Mouse (Mus musculus) kidney, adult 2 months (tissue): Measurements from ENCODE around the gene Epn2. TPM values are rescaled to one million over a fixed set of nuclear protein-coding genes. Genes with fewer than 3 reads are reported as not detected.
A peak's percentile ranks its signal among the peaks of the same experiment; 100 is the strongest.

Experiments
- DNase-seq: peaks from one replicate; pipeline ENCODE4 v3.0.0; 2021
- H3K27ac ChIP-seq: fragments of 200-500 bp; 2 replicates; pipeline ENCODE4 v1.5.1; 2012; ENCODE audit warnings: low read depth, low read length, control low read depth, inconsistent platforms; ENCODE audit not compliant: insufficient read depth
- H3K27me3 ChIP-seq: fragments of 200-500 bp; replicated peaks from 2 replicates; pipeline ENCODE4 v1.6.1; 2012; ENCODE audit warnings: mild to moderate bottlenecking, moderate library complexity, low read length, inconsistent platforms; ENCODE audit not compliant: control insufficient read depth, insufficient read depth
- H3K36me3 ChIP-seq: fragments of 200-500 bp; 2 replicates; pipeline ENCODE4 v1.6.1; 2012; ENCODE audit warnings: mild to moderate bottlenecking, moderate library complexity, low read length, inconsistent platforms; ENCODE audit not compliant: control insufficient read depth, insufficient read depth
- H3K4me1 ChIP-seq: fragments of 200-500 bp; 2 replicates; pipeline ENCODE4 v1.6.1; 2011; ENCODE audit warnings: low read length; ENCODE audit not compliant: control insufficient read depth, insufficient read depth
- H3K4me3 ChIP-seq: fragments of 200-500 bp; 2 replicates; pipeline ENCODE4 v1.5.1; 2011; ENCODE audit warnings: mild to moderate bottlenecking, low read depth, low read length, control low read depth; ENCODE audit not compliant: insufficient read depth
- CTCF ChIP-seq: fragments of 200-500 bp; conservative IDR thresholded peaks from 2 replicates; pipeline ENCODE4 v1.5.1; 2011; ENCODE audit warnings: low read depth, mild to moderate bottlenecking, control low read depth, low read length, moderate library complexity, mixed read lengths; ENCODE audit not compliant: insufficient read depth, insufficient read length
- POLR2A ChIP-seq: fragments of 200-500 bp; IDR thresholded peaks from one replicate; pipeline ENCODE4 v1.6.1; 2011; ENCODE audit warnings: low read depth, low read length, control low read depth
- WGBS: fragments of 180-500 bp; shearing (Covaris S2); methylation state at CpG from one replicate; pipeline ENCODE4 v1.1.7; 2018; 5-methylcytosine and 5-hydroxymethylcytosine counted together
- polyA plus RNA-seq: library from polyadenylated mRNA; depleted of rRNA; stranded (reverse); fragments of >200 nt; gene quantifications from 2 replicates; pipeline ENCODE4 v1.2.3, GENCODE M21; 2012

Gene Epn2
- polyA plus RNA-seq, 1 experiment, result 23.1 TPM

DNA sequence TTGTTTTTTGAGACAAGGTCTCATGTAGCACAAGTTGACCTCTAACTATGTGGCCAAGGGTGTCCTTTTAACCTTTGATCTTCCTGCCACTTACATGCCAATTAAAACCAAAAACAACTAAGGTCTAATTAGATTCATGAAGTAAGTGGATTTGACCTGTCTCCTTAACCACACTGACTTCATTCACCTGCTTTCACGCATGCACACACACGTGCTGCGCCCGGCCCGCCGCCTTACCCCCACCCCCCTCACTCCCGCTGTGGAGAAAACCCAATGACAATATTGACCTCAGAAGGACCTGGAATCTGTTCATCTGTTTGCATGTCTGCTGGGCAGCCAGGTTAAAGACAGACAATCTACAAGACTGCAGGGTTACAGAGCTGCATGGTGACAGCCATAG, 38.8 kb downstream of the Epn2 start:
- H3K36me3 ChIP-seq, result no peaks in the 10 kb centered on the region
- no peaks in the 10 kb centered on the region for H3K27me3 ChIP-seq
- H3K27ac ChIP-seq, result no peak overlapping the region
- 43% methylated on average over 7 of the region's 7 CpGs for WGBS
- TF ChIP-seq POLR2A (no peak), CTCF (no peak)
- H3K4me1 ChIP-seq, result peaks cover 16% of the 10 kb centered on the region
- DNase-seq, result peak; percentile 60
- no peak overlapping the region for H3K4me3 ChIP-seq

DNA sequence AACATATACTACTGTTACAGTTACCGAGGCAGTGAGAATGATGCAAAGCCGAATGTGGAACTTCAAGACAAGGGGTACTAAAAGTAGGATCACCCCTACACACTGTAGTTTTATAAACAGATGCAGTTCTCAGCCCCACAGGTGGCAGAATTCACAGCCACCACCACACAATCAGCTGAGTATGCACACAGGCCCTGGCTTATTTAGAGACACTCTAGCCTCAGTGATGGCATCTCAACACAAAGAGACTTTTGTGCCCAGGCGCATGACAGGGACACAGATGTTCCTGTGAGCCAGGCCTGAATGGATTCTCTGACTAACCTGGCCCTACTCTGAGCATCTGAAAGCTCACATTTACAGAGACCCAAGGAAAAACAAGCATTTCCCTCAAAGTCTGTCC, 42.1 kb downstream of the Epn2 start:
- WGBS, result 96% methylated on average over 3 of the region's 3 CpGs
- H3K36me3 ChIP-seq, result no peaks in the 10 kb centered on the region
- peaks cover 10% of the 10 kb centered on the region for H3K4me1 ChIP-seq
- no peaks in the 10 kb centered on the region for H3K27me3 ChIP-seq
- no peak overlapping the region for H3K4me3 ChIP-seq
- DNase-seq, result no peak
- TF ChIP-seq CTCF (no peak), POLR2A (no peak)
- no peak overlapping the region for H3K27ac ChIP-seq

DNA sequence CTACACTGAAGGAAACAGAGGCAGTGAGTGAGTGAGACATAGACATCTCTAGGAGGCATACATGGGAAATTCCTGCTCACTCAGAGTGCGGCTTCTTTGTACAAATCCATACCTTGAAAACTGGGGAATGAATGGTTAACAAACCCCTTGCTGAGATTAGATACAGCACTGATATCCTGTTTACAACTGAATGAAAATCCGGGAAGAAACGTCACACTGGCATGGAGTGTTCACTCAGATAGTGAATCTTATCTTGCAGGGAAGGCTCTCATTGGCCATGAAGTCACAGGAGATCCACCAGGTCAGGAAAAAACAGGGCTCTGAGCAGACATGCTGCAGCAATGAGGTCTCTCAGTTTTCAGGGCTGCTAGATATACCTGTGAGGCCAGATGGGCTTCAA, 42.5 kb downstream of the Epn2 start:
- 72% methylated on average over 3 of the region's 3 CpGs for WGBS
- peaks cover 10% of the 10 kb centered on the region for H3K4me1 ChIP-seq

DNA sequence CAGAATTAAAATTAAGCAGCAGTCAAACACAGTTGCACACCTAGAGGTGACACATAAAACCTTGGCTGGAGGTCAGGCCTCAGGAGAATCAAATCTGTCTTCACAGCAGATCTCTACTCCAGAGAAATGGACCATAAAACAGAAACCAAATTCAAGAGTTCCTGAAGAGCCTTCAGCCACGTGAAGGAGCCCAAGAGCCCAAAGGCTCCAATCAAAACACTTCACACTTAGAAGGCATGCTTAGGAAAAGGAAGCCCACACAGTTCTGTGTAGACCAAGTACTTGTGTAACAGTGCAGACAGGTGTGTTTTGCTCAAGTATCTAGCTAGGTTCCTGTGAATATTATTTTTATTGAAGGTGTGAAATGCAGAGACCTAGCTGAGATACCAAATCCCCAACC, 44.0 kb downstream of the Epn2 start:
- peak overlapping the region; percentile 27 for H3K27ac ChIP-seq
- TF ChIP-seq POLR2A (no peak), CTCF (no peak)
- 13% methylated on average over 1 of the region's 1 CpGs for WGBS
- no peaks in the 10 kb centered on the region for H3K27me3 ChIP-seq
- no peak for DNase-seq
- H3K4me1 ChIP-seq, result no peaks in the 10 kb centered on the region; the same call in 1 of the 2 replicates
- no peak overlapping the region for H3K4me3 ChIP-seq
- no peaks in the 10 kb centered on the region for H3K36me3 ChIP-seq

More for the DNA sequence above, 42.5 kb downstream of the Epn2 start:
- Histone ChIP-seq H3K27me3 (no peaks in the 10 kb centered on the region), H3K27ac (no peak overlapping the region), H3K36me3 (no peaks in the 10 kb centered on the region), H3K4me3 (no peak overlapping the region)
- TF ChIP-seq CTCF (no peak), POLR2A (no peak)
- DNase-seq, result no peak

DNA sequence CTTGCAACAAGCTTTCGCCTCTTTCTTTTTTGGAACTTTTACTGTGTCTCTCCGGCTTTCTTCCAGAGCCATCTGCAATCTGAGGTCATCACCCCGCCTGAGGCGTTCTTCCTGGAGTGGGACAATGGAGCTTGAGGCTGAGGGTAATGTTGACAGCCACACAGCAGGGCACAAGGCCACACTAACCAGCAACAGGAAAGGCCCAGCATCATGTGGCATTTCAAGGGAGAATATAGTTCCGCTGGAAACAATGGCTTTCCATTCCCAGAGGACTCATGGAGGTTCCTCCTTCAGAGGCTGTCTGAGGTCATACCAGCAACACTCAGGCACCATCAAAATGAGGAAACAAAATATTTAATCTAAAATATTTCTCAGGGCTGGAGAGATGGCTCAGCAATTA, 45.9 kb downstream of the Epn2 start:
- H3K27ac ChIP-seq, result peak overlapping the region; percentile 80
- WGBS, result 77% methylated on average over 5 of the region's 5 CpGs
- DNase-seq, result peak; percentile 88
- no peaks in the 10 kb centered on the region for H3K27me3 ChIP-seq
- TF ChIP-seq POLR2A (no peak), CTCF (no peak)
- H3K36me3 ChIP-seq, result no peaks in the 10 kb centered on the region
- no peak overlapping the region for H3K4me3 ChIP-seq
- H3K4me1 ChIP-seq, result peaks cover 13% of the 10 kb centered on the region; the same call in 1 of the 2 replicates

DNA sequence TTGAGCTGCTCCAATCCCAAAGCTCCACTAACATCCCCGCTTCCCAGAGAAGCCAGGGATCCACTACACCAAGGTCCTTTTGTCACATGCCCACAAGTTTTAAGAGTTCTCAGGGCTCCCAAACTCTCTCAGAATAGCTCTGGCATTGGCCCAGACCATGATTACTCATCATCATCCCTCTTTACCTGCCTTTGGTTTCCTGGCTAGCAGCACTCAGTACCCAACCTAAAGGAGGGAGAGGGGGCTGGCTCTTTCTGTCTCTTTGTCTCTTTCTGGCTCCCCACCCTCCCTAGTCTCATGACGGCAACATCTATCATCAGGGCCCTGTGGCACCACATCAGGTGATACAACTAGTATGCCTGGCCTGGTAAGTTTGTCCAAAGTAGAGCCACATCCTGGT, 46.7 kb downstream of the Epn2 start:
- Histone ChIP-seq H3K36me3 (no peaks in the 10 kb centered on the region), H3K27ac (peak overlapping the region; percentile 61), H3K27me3 (no peaks in the 10 kb centered on the region), H3K4me1 (peaks cover 15% of the 10 kb centered on the region; the same call in 1 of the 2 replicates), H3K4me3 (no peak overlapping the region)
- 83% methylated on average over 2 of the region's 2 CpGs for WGBS
- DNase-seq, result peak; percentile 59
- TF ChIP-seq CTCF (no peak), POLR2A (no peak)

DNA sequence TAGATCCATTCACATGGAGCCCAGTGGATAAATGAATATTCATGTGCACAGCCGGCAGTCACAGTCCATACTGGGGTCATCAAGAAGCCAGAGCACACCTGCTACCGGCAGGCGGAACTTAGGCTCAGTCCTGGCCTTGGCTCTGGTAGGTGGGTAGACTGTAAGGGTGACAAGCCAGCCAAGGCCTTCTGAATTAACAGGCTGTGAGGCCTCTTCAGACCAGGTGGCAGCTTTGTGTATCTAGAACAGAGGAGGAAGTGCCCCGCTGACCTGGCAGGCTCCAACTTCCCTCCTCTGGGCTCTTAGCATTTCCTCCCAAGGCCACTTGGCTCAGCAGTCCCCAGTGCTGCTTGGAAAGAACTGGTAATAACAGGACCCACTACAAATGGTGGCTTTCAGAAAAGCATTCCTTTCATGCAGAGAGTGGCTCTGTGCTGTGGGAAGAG, 50.2 kb downstream of the Epn2 start:
- no peaks in the 10 kb centered on the region for H3K27me3 ChIP-seq
- TF ChIP-seq POLR2A, result no peak
- no peak for TF ChIP-seq CTCF
- WGBS, result 26% methylated on average over 4 of the region's 4 CpGs
- peaks cover 15% of the 10 kb centered on the region; the same call in 1 of the 2 replicates for H3K4me1 ChIP-seq
- H3K36me3 ChIP-seq, result no peaks in the 10 kb centered on the region
- no peak overlapping the region for H3K4me3 ChIP-seq
- peak; percentile 76 for DNase-seq
- H3K27ac ChIP-seq, result peak overlapping the region; percentile 22
